Mouse (Mus musculus) megakaryocyte-erythroid progenitor cell, adult 5-6 weeks (primary cell): ENCODE data around the gene Fcrls. TPM values are rescaled to one million over a fixed set of nuclear protein-coding genes. Genes with fewer than 3 reads are reported as not detected.
A peak's percentile ranks its signal among the peaks of the same experiment; 100 is the strongest.

Experiments
- ATAC-seq: replicated peaks from 2 replicates; pipeline ENCODE4 v1.8.0; 2016; ENCODE audit warnings: mild to moderate bottlenecking, inconsistent platforms; ENCODE audit not compliant: severe bottlenecking, poor library complexity, low FRiP score, low TSS enrichment
- total RNA-seq, 2 experiments: library from RNA; stranded (forward) in 1 of 2; stranded (reverse) in 1 of 2; fragments of 200-1000, 215-1000 nt in 1 of 2; fragments of >200 nt in 1 of 2; fragmentation: Nextera tagmentation in 1 of 2; gene quantifications; 2 replicates each; pipeline ENCODE4 v1.2.3; 2014 to 2017

The Fcrls gene
- not detected in 2 replicates for total RNA-seq (2014; fragmentation: Nextera tagmentation)
- not detected in 2 replicates for total RNA-seq (2017)

DNA sequence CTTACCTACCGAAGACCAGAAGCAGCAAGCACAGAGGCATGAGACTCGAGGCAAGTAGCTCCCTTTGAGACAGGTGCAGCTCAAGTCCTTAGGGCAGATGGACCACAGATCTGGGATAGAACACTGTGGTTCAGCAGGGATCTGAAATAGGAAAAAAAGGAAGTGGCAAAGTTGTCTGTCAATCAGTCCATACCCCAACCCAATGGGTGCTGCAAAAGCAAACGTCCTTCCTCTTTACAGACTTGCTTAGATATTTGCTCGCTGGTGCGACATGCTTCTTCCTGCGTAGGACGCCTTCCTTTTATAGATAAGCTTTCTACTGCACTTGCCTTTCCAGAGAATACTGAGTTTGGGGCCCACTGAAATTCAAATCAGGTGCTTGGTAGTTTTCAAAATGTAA is at the start of gene Fcrls:
Fcrls (minus strand) TSS at position 303 of the 400 bp plus-strand sequence.
- ATAC-seq: no peak

- ATAC-seq: no peak
Observed at GRCm38 (mm10) chr3:87309922-87310321, 46.4 kb upstream of the Fcrls start.

DNA sequence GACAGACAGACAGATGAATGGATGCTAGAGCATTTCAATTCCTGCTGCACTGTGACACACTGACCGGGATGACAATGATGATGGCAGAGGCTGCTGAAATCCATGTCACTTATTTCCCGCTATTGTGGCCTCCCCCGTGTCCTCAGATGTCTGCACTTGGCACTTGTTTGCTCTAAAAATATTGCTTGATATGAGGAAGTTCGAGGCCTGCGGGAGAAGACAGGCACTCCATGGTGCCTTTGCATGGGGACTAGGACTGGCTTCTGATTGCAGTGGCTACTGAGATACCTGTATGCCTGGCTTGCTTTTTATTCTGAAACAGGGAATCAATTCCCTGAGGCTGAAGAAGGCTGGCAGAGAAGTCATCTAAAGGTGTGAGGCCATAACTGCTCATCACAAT is 36.4 kb upstream of the Fcrls start:
- ATAC-seq: no peak

GRCm38 (mm10) chr3:87274372-87274771 is 10.8 kb upstream of the Fcrls start:
- no peak for ATAC-seq

DNA sequence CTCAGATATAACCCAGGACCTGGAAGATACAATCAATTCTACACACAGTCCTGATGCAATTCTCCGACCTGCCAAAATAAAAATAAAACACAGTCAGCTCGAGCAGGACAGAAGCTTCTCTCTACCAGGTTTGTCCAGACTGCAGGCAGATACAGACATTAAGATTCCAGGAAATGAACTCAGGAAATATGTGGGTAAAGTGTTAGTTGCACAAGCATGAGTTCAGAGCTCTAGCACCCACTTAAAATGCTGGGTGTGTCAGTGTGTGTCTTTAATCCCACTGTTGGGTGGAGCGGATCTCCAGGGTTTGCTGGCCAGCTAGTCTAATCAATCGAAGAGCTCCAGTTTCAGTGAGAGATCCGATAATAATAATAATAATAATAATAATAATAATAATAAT is 3.0 kb upstream of the Fcrls start:
- no peak for ATAC-seq

GRCm38 (mm10) chr3:87255239-87255638 is 8.3 kb downstream of the Fcrls start:
- ATAC-seq: no peak

DNA sequence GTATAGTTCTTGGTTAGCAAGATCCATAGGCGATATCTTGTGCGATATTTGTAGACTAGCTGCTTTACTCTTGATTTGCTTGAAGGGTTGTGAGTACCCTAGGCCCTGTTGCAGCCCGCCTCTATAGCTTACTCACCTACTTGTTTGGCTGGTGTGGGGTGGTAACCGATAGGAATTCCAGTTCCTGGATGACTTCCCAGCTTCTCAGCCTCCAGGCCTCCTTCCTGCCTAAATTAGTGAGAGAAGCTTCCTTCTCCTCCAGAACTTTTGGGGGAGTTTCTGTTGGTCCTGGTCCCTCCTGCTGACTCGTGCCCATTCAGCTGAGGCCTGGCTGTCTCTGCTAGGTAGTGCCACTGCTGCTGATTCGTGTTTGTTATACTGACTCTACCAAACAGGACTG is 14.0 kb downstream of the Fcrls start:
- no peak for ATAC-seq

DNA sequence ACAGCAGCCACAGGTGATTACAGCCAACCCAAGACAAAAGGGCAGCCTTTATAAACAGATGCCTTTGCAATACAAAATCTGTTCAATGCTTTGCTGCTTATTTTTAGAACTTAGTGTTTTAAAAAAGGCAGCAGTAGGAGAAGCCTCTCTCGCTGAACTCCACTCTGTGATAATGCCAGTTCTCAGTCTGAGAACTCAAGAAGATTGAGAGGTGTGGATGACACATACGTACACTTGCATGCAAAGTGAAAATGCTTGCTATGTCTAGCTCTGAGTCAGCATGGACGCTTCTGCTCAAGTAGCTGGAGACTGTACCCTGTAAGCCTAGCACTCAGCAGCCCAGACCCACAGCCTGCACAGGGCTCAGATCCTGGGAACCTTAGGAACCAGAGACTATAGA is 16.2 kb downstream of the Fcrls start:
- no peak for ATAC-seq

- 0 out of 2 replicates have a peak, but pooled peaks have one; percentile 63 for ATAC-seq
Observed at GRCm38 (mm10) chr3:87243654-87244053, 19.9 kb downstream of the Fcrls start.

DNA sequence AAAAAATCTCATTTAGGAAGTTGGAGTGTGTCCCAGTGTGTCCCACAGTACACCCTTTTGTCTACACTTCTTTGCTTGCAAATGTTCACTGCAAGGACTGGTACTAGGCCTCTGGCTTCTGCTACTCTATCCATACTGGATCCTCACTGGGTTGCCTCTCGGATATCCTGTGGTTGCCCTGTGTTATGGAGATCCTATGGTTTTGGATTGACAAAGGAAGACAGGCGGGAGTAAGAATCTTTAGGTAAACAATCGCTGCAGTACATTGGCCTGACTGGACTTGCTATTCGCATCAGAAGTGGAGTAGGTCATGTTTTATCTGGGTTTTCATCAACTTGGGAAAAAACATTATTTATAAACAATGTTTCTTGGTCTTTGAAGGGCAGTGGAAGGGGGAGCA is 22.6 kb downstream of the Fcrls start:
- ATAC-seq: no peak

DNA sequence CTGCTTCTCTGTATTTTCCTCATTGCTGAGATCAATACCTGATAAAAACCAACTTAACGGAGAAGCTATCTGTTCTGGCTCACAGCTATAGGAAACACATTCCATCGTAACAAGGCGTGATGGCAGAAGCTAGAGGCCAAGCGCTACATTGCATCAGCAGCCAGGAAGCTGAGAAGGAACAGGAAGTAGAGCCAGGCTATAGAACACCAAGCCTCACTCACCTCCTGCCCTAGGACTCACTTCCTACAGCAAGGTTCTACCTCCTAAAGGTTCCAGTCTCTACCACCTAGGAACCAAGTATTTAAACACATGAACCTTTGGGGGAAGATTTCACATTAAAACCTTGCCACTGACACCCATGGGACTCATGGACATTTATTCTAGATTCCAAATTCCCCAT is 39.9 kb downstream of the Fcrls start:
- ATAC-seq: no peak

DNA sequence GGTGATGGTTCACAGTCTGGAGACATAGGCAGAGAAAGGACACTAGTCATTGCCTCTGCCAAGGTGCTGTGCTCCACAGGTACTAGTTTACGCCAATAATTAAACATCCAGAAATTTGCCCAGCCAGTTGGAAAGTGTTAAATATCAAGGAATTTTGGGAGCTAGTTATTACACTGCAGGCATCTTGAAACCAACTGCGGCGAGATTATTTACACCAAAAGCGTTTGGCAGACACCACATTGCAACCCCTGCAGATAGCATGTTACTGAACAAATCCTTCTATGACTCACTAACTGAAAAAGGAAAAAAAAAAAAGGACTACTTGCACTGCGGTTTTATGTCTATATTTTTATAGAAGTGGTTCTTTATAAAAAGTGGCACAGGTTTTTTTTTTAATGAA is 41.2 kb downstream of the Fcrls start:
- ATAC-seq: no peak

DNA sequence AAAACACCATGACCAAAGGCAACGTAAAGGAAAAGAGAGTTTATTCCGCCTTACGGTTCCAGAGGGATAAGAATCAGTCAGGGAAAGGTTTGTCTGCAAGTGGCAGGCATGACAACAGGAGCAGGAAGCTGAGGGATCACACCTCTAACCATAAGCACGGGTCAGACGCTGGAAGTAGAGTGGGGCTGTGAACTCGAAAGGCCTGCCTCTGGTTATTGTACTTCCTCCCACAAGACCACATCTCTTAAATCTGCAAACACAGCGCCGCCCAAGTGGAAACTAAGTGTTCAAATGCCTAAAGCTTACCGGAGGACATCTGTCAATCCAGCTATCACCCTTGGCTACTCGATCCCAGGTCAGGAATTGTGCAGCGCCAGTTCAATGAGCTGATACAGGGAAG is 48.4 kb downstream of the Fcrls start:
- no peak for ATAC-seq

DNA sequence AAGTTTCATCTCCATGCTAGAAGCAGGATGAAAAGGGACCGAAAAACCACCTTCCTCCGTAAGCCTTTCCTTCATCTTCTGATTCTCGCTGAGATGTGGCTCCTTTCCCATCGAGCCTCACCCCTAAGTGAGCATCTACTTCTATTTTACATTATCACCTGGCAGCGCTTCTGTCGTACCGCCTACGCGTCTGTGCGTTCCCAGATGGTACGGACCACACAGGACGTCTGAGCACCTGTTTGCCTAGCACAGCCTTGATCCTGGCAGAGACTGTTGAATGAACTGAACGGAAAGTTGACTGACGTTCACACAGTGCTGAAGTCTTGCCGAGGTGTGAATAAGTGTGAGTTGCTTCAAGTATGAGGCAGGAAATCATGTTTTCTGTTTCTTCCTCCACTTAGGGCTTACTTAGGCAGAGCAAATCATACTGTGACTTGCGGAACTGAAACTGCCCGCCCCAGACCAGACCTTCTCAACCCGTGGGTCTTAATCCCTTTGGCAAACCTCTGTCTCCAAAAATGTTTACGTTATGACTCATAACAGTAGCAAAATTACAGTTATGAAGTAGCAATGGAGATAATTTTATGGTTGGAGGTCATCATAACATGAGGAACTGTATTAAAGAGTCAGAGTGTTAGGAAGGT is 49.2 kb downstream of the Fcrls start:
- no peak for ATAC-seq

GRCm38 (mm10) chr3:87206336-87207075 is 57.0 kb downstream of the Fcrls start:
- no peak for ATAC-seq

Other genes starting within 250 kb of the Fcrls start
- not detected in 2 replicates for gene Kirrel, start 89.0 kb downstream of the Fcrls start, total RNA-seq (2014; fragmentation: Nextera tagmentation)
- not detected in 2 replicates for gene Kirrel, start 89.0 kb downstream of the Fcrls start, total RNA-seq (2017)
- not detected in 2 replicates for gene Cd5l, start 94.1 kb upstream of the Fcrls start, total RNA-seq (2014; fragmentation: Nextera tagmentation)
- 0.27 TPM in 1 of 2 replicates, not detected in the other for gene Cd5l, start 94.1 kb upstream of the Fcrls start, total RNA-seq (2017)
- gene Fcrl1, start 112.6 kb upstream of the Fcrls start, total RNA-seq (2014; fragmentation: Nextera tagmentation): 0.35 and 2.3 TPM in 2 replicates
- gene Fcrl1, start 112.6 kb upstream of the Fcrls start, total RNA-seq (2017): not detected in 2 replicates
- not detected in 2 replicates for gene Fcrl5, start 172.0 kb upstream of the Fcrls start, total RNA-seq (2014; fragmentation: Nextera tagmentation)
- gene Fcrl5, start 172.0 kb upstream of the Fcrls start, total RNA-seq (2017): not detected in 2 replicates